Mouse (Mus musculus): ENCODE data around the gene Fam49a.
"Not testable (repeated sequence)": the region's sequence is repeated elsewhere in the genome, so short reads cannot be mapped to it uniquely, and the experiment has no call there.

The Fam49a gene

DNA sequence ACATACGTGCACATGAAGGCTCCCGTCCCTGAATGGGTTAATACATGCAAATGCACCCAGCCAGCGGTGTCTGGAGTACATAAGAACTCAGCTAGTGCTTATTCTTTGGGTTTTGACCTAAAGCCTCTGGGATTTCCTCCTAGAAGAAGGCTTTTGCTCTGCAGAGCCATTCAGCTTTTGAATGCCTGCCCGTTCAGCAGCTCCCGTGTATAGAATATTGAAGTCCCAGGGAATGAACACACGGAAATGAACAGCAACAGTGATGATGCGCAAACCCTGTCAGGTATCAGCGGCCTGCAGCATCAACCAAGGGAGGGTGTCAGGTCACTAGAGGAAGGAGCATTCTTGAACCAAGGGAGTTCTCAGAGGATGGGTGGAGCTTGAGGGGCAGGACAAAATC, 52.4 kb downstream of the Fam49a start:
- no peak for DNase-seq (ENCODE audit: low read depth)

DNA sequence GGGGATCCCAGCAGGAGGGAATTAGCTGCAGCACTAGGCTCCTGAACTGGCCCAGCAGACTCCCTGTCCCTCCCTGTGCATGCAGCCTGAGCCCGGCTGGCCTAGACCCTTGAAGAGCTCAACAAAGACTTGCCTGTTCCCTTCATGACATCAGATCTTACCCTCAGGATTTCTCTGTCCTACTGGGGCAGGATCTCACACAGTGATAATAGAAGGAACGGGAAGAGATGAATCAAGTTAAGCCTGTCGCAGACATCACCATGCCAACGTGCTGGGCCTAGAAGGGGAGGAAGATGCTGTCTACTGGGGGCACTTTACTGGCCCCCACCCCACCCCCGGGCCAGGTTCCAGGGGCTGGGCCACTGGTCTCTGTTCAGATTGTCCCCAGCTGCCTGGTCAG, 53.1 kb downstream of the Fam49a start:
- no peak for DNase-seq (ENCODE audit: low read depth)

- DNase-seq (ENCODE audit: low read depth), result no peak
Measured at GRCm38 (mm10) chr12:12316956-12317355, 55.0 kb downstream of the Fam49a start.

- DNase-seq (ENCODE audit: low read depth), result no peak
Measured at GRCm38 (mm10) chr12:12317606-12318005, 55.7 kb downstream of the Fam49a start.

DNA sequence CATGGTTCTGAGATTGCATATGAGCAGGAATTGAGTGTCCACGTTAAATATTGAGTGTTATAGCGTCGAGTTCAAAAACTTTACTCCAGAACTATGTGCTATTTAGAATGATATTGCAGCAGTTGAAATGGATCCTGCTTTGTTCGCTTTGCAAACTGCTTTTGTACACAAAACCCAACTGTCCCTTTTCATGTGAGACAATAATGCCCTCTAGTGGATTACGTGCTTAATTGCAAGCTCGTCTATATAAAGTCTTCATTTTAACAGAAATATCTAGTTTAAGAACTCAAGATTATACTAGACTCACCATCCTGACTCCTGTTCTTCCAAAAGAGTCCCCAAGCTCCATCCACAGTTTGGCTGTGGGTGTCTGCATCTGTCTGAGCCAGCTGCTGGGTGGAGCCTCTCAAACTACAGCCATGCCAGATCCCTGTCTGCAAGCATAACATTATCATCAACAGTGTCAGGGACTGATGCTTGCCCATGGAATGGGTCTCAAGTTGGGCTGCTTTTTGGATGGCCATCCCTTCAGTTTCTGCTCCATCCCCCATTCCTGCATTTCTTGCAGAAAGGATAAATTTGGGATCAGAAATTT, 56.3 kb downstream of the Fam49a start:
- DNase-seq (ENCODE audit: low read depth), result peak; percentile 73

- DNase-seq (ENCODE audit: low read depth), result no peak
Measured at GRCm38 (mm10) chr12:12320693-12321092, 58.8 kb downstream of the Fam49a start.

- DNase-seq (ENCODE audit: low read depth), result no peak
Measured at GRCm38 (mm10) chr12:12321111-12321510, 59.2 kb downstream of the Fam49a start.

- DNase-seq (ENCODE audit: low read depth), result no peak
Measured at GRCm38 (mm10) chr12:12323084-12323483, 61.1 kb downstream of the Fam49a start.

DNA sequence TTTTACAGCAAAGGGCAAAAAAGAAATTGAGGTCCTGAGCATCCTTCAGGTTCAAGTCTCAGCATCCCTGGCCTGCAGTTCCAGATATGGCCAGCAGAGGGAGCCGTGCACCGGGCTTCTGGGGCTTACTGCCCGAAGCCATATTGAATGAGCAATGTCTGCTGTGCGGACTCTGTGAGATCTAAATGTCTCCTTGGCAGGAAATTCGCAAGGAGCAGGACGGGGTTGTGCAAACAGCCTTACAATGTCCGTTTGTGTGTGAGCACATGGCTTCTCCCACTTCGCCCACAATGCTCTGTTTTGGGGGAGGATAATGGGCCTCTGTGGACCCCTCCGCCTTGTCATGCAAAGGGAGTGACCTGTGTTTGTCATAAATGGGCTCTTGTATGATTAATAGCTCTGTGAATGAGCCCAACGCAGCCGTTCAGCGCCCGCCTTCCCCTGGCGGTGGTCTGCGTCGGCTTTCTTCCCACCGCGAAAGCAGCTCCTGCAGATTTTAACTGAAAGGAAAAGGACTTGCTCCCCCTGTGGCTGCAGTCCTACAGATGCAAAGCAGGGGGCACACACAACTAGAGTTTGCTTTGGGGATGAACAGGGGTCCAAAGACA, 61.8 kb downstream of the Fam49a start:
- peak; percentile 83 for DNase-seq (ENCODE audit: low read depth)

GRCm38 (mm10) chr12:12324266-12324665, 62.3 kb downstream of the Fam49a start:
- DNase-seq (ENCODE audit: low read depth), result not testable (repeated sequence)

GRCm38 (mm10) chr12:12333526-12334310, 71.8 kb downstream of the Fam49a start:
- DNase-seq (ENCODE audit: low read depth), result no peak

- no peak for DNase-seq (ENCODE audit: low read depth)
Measured at GRCm38 (mm10) chr12:12334486-12334885, 72.5 kb downstream of the Fam49a start.

GRCm38 (mm10) chr12:12335566-12335965, 73.6 kb downstream of the Fam49a start:
- DNase-seq (ENCODE audit: low read depth), result no peak

- DNase-seq (ENCODE audit: low read depth), result no peak
Measured at GRCm38 (mm10) chr12:12337378-12337777, 75.4 kb downstream of the Fam49a start.

GRCm38 (mm10) chr12:12343320-12343719, 81.4 kb downstream of the Fam49a start:
- DNase-seq (ENCODE audit: low read depth), result no peak

DNA sequence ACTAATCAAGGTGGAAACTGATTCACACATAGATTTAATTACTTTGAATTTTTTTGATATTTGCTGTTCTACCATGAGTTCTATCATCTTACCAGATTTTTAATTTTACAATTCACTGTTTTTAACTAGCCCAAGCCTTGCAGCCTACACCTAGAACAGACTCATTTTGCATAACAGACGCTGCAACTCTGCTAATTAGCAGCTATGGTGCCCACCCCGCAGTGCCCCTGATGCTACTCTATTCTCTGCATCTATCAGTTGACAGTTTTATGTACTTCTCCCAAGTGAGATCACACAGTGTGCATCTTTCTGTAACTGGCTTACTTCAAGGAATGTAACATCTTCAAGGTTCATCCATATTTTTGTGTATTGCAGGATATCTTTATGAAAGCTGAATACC, 86.7 kb downstream of the Fam49a start:
- DNase-seq (ENCODE audit: low read depth), result no peak

- peak; percentile 25 for DNase-seq (ENCODE audit: low read depth)
Measured at GRCm38 (mm10) chr12:12349645-12350288, 87.8 kb downstream of the Fam49a start.

DNA sequence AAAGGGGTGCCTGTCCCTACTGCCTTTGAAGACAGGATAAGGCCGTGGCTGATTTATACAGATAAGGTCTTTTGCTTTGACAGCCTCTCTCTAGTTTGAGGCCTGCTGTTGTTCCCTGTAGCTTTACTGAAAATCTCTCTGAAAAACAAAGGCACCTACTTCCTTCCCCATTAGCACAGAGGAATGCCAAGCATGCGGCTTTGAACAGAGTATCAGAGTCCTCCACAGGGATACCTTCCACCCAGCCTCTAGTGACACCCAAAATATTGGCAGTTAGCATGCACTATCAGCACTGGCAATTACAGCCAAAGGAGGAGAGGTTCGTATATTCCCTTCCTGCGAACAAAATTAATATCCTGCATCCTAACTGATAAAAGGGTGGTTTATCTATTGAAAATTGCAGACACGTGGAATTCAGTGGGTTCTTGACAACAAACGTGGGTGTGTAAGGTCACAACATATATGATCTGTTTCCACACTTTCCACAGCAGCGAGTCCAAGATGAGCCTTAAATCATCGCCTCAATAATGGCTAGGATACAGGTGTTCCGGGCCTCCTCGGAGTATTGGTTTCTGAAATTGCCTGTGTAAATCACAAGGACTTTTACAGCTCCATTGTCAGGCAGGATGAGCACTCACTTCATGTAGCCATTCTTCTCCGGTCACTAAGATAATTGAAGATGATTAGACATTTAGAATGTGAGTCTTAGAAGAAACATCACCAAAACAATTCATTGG, 90.0 kb downstream of the Fam49a start:
- DNase-seq (ENCODE audit: low read depth), result no peak

GRCm38 (mm10) chr12:12354115-12354653, 92.2 kb downstream of the Fam49a start:
- no peak for DNase-seq (ENCODE audit: low read depth)

- DNase-seq (ENCODE audit: low read depth), result no peak
Measured at GRCm38 (mm10) chr12:12356048-12356447, 94.1 kb downstream of the Fam49a start.

- DNase-seq (ENCODE audit: low read depth), result no peak
Measured at GRCm38 (mm10) chr12:12356463-12356862, 94.5 kb downstream of the Fam49a start.

GRCm38 (mm10) chr12:12356946-12357345, 95.0 kb downstream of the Fam49a start:
- DNase-seq (ENCODE audit: low read depth), result no peak
